Mouse (Mus musculus) neural tube, embryonic 11.5 days (tissue): ENCODE measurements around the gene Nkd2. TPM values are rescaled to one million over a fixed set of nuclear protein-coding genes. Genes with fewer than 3 reads are reported as not detected.
A peak's percentile ranks its signal among the peaks of the same experiment; 100 is the strongest.

Experiments
- ATAC-seq: fragments of 200-750 bp; cut with Nextera tagmentation; 2 replicates; pipeline ENCODE4 v1.8.0; 2017; ENCODE audit warnings: moderate number of reproducible peaks, mild to moderate bottlenecking, moderate TSS enrichment, moderate library complexity; ENCODE audit not compliant: insufficient read depth, low FRiP score, low TSS enrichment
- DNase-seq: peaks from one replicate; pipeline ENCODE4 v3.0.0-alpha.2; 2015; ENCODE audit warnings: low spot score
- H3K27ac ChIP-seq: fragments of 300-500 bp; sonication (generic); 2 replicates; pipeline ENCODE4 v1.5.1; 2014; ENCODE audit warnings: low read depth, mild to moderate bottlenecking, low read length
- H3K27me3 ChIP-seq: fragments of 300-500 bp; sonication (generic); 2 replicates; pipeline ENCODE4 v1.6.1; 2014; ENCODE audit warnings: mild to moderate bottlenecking, low read length, mixed read lengths; ENCODE audit not compliant: control insufficient read depth, insufficient read depth
- H3K36me3 ChIP-seq: fragments of 300-500 bp; sonication (generic); 2 replicates; pipeline ENCODE4 v1.6.1; 2014; ENCODE audit warnings: mild to moderate bottlenecking, low read length, moderate library complexity, mixed read lengths; ENCODE audit not compliant: control insufficient read depth, insufficient read depth
- H3K4me1 ChIP-seq: fragments of 300-500 bp; sonication (generic); 2 replicates; pipeline ENCODE4 v1.6.1; 2014; ENCODE audit warnings: low read length, mixed read lengths; ENCODE audit not compliant: control insufficient read depth, insufficient read depth
- H3K4me2 ChIP-seq: fragments of 300-500 bp; sonication (generic); 2 replicates; pipeline ENCODE4 v1.6.1; 2014; ENCODE audit warnings: low read depth, mild to moderate bottlenecking, moderate library complexity
- H3K4me3 ChIP-seq: fragments of 300-500 bp; sonication (generic); 2 replicates; pipeline ENCODE4 v1.5.1; 2014; ENCODE audit warnings: low read depth, low read length
- H3K9ac ChIP-seq: fragments of 300-500 bp; sonication (generic); 2 replicates; pipeline ENCODE4 v1.6.1; 2014; ENCODE audit warnings: mild to moderate bottlenecking, low read length
- H3K9me3 ChIP-seq: fragments of 300-500 bp; sonication (generic); 2 replicates; pipeline ENCODE4 v1.6.1; 2016; ENCODE audit warnings: low read length; ENCODE audit not compliant: control insufficient read depth
- WGBS: fragments of 180-500 bp; shearing (Covaris S2); extraction: QIAGEN DNeasy Blood & Tissue Kit; methylation state at CpG from one replicate; pipeline ENCODE4 v1.1.7; 2014; 5-methylcytosine and 5-hydroxymethylcytosine counted together
- polyA plus RNA-seq: library from polyadenylated mRNA; unstranded; fragments of >200 nt; fragmentation: Nextera tagmentation; extraction: Ambion mirVana; gene quantifications from 2 replicates; pipeline ENCODE4 v1.2.1, GENCODE M21; 2014

Gene Nkd2
- polyA plus RNA-seq, 1 experiment from 2014 or later: 20.0 TPM

DNA sequence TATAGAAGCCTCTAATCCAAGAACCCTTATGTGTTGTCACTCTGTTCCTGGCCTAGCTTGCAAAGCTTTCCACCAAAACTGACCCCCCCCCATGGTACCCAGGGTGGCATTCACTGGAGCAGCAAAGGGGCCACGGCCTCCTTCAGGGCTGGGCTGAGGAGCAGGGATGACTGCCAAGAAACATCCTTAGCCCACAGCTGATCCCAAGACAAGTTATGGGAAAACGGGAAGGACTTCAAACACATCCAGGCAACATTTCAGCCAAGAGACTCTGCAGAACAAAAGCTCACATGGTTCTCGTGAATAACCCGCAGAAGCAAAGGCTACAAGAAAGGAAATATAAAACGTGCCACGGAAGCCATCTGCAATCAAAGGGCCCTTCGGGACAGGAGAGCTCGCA, 20.2 kb downstream of the Nkd2 start:
- no peak overlapping the region for H3K4me3 ChIP-seq
- DNase-seq: no peak
- WGBS: 80% methylated on average over 8 of the region's 8 CpGs
- H3K4me2 ChIP-seq: no peak overlapping the region
- H3K9me3 ChIP-seq: no peaks in the 10 kb centered on the region
- ATAC-seq: no peak
- H3K36me3 ChIP-seq: no peaks in the 10 kb centered on the region
- no peak overlapping the region for H3K27ac ChIP-seq
- H3K27me3 ChIP-seq: no peaks in the 10 kb centered on the region
- no peak overlapping the region for H3K9ac ChIP-seq
- no peaks in the 10 kb centered on the region for H3K4me1 ChIP-seq

DNA sequence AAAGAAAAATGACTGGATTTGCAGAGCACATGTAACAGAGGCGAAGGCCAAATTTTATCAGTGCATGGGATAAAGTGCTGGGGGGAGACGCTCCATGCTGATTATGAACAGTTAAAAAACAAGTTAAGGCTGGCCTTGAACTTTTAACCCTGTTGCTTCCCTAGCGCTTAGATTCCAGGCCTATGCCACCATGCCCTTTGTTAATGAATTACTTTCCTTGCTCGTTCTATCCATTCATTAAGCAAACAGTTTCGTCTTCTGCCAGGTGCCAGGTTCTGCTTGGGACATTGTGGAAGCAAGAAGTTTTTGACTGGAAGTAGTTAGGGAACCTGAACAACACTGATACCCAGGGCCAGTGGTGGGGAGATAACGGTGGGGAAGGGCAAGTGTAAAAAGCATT, 23.7 kb downstream of the Nkd2 start:
- Histone ChIP-seq H3K4me3 (no peak overlapping the region), H3K9ac (no peak overlapping the region), H3K9me3 (no peaks in the 10 kb centered on the region), H3K4me2 (no peak overlapping the region), H3K27ac (no peak overlapping the region), H3K27me3 (no peaks in the 10 kb centered on the region), H3K4me1 (no peaks in the 10 kb centered on the region), H3K36me3 (no peaks in the 10 kb centered on the region)
- 85% methylated on average over 6 of the region's 6 CpGs for WGBS
- no peak for DNase-seq
- no peak for ATAC-seq

DNA sequence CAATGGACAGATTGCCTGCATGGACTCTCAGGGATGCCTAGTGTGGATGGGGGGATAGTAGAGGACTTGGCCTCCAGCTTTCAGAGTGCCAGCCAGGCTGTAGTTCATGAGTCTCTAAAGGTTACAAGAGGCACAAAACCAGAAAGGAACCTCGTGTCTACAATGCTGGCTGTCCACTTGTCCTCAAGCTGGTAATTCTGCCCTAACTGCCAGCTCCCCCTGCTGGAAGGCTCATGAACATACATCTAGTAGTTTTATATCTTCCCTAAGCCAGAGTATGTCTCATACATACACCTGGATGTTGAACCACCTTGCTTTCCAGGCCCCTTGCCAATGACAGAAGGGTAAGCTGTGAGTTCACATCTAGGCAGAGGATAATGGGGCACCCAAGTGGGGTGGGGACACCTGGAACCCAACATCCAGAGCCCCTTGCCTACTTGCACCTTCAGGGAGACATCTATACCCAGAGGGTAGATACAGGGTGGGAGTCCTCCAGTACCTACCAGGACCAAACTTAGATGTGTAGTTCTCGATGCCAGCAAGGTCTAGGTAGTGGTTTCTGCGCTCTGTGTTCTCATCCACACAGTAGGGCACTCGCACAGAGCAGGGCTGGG, 25.1 kb downstream of the Nkd2 start:
- WGBS: 70% methylated on average over 4 of the region's 4 CpGs
- no peak overlapping the region for H3K4me2 ChIP-seq
- H3K9me3 ChIP-seq: no peaks in the 10 kb centered on the region
- H3K27ac ChIP-seq: no peak overlapping the region
- H3K36me3 ChIP-seq: no peaks in the 10 kb centered on the region
- H3K9ac ChIP-seq: no peak overlapping the region
- no peaks in the 10 kb centered on the region for H3K4me1 ChIP-seq
- no peaks in the 10 kb centered on the region for H3K27me3 ChIP-seq
- no peak overlapping the region for H3K4me3 ChIP-seq
- DNase-seq: peak; percentile 41
- ATAC-seq: 0 out of 2 replicates have a peak, but pooled peaks have one; percentile 28

DNA sequence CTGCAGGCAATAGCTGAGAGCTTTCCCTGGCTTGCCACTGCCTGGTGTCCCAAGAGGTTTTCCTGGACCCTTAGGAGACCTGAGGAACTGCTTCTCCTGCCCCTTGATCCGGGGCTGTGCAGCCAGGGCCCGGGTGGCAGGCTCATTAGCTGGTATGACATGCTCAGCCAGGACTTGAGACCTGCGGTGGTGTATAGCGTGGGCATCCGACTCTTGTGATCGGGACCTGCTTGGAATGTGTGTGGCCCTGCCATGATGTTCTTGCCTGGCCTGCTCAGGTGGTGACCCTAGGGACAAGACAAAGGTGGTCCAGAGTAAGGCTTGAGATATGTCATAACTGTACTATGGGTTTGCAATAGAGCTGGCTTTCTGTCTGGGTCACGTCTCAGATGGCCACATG, 26.2 kb downstream of the Nkd2 start:
- no peak overlapping the region for H3K27ac ChIP-seq
- no peak for DNase-seq

DNA sequence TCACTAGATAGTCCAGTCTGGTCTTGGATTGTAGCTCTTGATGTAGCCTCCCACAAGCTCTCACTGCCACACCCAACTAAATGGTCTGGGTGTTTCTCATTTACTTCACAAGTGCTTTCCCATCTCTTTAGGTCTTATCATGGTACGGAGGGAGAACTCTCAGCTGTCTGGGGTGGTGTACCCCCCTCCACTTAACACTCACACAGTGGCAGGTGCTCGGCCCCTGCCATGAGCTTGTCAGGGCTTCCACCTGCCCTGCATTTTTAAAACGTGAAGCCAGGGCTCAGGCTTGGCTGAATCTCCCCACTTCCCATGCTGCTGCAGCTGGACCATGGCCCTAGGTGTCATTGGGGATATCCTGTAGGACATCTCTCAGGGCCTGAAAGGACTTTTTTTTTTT, 28.5 kb downstream of the Nkd2 start:
- Histone ChIP-seq H3K4me3 (no peak overlapping the region), H3K9ac (no peak overlapping the region), H3K9me3 (no peaks in the 10 kb centered on the region), H3K36me3 (peaks cover 13% of the 10 kb centered on the region), H3K4me2 (no peak overlapping the region), H3K27ac (no peak overlapping the region), H3K4me1 (no peaks in the 10 kb centered on the region), H3K27me3 (no peaks in the 10 kb centered on the region)
- ATAC-seq (no peak), DNase-seq (no peak)
- WGBS: 80% methylated on average over 3 of the region's 3 CpGs

More for the DNA sequence above, 26.2 kb downstream of the Nkd2 start:
- H3K27me3 ChIP-seq: no peaks in the 10 kb centered on the region
- 88% methylated on average over 7 of the region's 7 CpGs for WGBS
- H3K4me2 ChIP-seq: no peak overlapping the region
- no peak overlapping the region for H3K9ac ChIP-seq
- no peak for ATAC-seq
- H3K9me3 ChIP-seq: no peaks in the 10 kb centered on the region
- no peak overlapping the region for H3K4me3 ChIP-seq
- peaks cover under 1% of the 10 kb centered on the region; the same call in 1 of the 2 replicates for H3K36me3 ChIP-seq
- H3K4me1 ChIP-seq: no peaks in the 10 kb centered on the region

- H3K4me2 ChIP-seq: no peak overlapping the region
- DNase-seq (no peak), ATAC-seq (no peak)
- H3K9me3 ChIP-seq: no peaks in the 10 kb centered on the region
- no peak overlapping the region for H3K9ac ChIP-seq
- no peak overlapping the region for H3K4me3 ChIP-seq
- H3K4me1 ChIP-seq: no peaks in the 10 kb centered on the region
- H3K27me3 ChIP-seq: no peaks in the 10 kb centered on the region
- 67% methylated on average over 6 of the region's 6 CpGs for WGBS
- H3K27ac ChIP-seq: no peak overlapping the region
- H3K36me3 ChIP-seq: peaks cover 21% of the 10 kb centered on the region
These were observed 31.1 kb downstream of the Nkd2 start for GRCm38 (mm10) chr13:73816338-73816737.

- Histone ChIP-seq H3K27ac (no peak overlapping the region), H3K9ac (no peak overlapping the region), H3K4me2 (no peak overlapping the region), H3K9me3 (no peaks in the 10 kb centered on the region), H3K27me3 (no peaks in the 10 kb centered on the region), H3K4me3 (no peak overlapping the region), H3K36me3 (peaks cover 30% of the 10 kb centered on the region), H3K4me1 (no peaks in the 10 kb centered on the region)
- WGBS: 89% methylated on average over 7 of the region's 7 CpGs
- ATAC-seq: no peak
- DNase-seq: no peak
These were observed 33.2 kb downstream of the Nkd2 start for GRCm38 (mm10) chr13:73814181-73814580.

- H3K4me1 ChIP-seq: no peaks in the 10 kb centered on the region
- ATAC-seq: no peak
- H3K36me3 ChIP-seq: peaks cover 32% of the 10 kb centered on the region
- 90% methylated on average over 3 of the region's 3 CpGs for WGBS
- no peak overlapping the region for H3K27ac ChIP-seq
- no peak for DNase-seq
- H3K4me2 ChIP-seq: no peak overlapping the region
- H3K9me3 ChIP-seq: no peaks in the 10 kb centered on the region
- no peak overlapping the region for H3K4me3 ChIP-seq
- no peaks in the 10 kb centered on the region for H3K27me3 ChIP-seq
- no peak overlapping the region for H3K9ac ChIP-seq
These were observed 34.5 kb downstream of the Nkd2 start for GRCm38 (mm10) chr13:73812936-73813335.

- Histone ChIP-seq H3K9ac (no peak overlapping the region), H3K4me3 (no peak overlapping the region), H3K36me3 (peaks cover 21% of the 10 kb centered on the region), H3K4me2 (no peak overlapping the region), H3K27ac (no peak overlapping the region), H3K9me3 (no peaks in the 10 kb centered on the region), H3K4me1 (no peaks in the 10 kb centered on the region), H3K27me3 (no peaks in the 10 kb centered on the region)
- DNase-seq (no peak), ATAC-seq (no peak)
- WGBS: 94% methylated on average over 5 of the region's 5 CpGs
These were observed 42.5 kb downstream of the Nkd2 start for GRCm38 (mm10) chr13:73804914-73805313.
